Mouse (Mus musculus) embryo, embryonic 10 days (tissue): ENCODE measurements around the gene Cog4.
A peak's percentile ranks its signal among the peaks of the same experiment; 100 is the strongest.
"Not testable (repeated sequence)": the region's sequence is repeated elsewhere in the genome, so short reads cannot be mapped to it uniquely, and the experiment has no call there.

Experiments
- DNase-seq: peaks from one replicate; pipeline ENCODE4 v3.0.0-alpha.2; 2015; ENCODE audit warnings: low spot score

Gene Cog4

DNA sequence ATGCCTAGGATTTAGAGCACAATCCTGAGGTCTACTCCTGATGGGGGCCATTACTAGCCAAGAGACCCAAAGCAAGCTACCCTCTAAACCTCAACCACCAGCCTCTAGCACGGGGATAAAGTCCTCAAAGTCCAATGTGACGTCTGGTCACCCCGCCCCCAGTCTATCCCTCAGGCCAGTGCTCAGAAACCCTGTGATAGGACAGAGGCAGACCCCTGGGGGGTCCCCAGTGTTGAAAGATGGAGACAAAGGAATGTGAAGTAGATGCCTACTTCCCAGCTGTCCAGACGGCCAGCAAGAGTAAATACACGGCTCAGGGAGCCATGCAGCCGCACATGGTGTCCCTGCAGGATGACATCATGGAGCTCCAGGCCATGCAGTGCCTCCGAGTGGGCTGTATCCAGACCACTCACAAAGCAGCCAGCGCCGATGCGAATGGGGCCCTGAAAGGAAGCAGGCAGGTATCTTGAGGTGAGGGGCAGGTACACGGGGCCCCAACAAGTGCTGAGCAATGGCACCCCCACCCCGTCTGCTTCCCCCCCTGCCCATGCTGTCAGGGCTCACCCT, 43.6 kb downstream of the Cog4 start:
- DNase-seq, result no peak

DNA sequence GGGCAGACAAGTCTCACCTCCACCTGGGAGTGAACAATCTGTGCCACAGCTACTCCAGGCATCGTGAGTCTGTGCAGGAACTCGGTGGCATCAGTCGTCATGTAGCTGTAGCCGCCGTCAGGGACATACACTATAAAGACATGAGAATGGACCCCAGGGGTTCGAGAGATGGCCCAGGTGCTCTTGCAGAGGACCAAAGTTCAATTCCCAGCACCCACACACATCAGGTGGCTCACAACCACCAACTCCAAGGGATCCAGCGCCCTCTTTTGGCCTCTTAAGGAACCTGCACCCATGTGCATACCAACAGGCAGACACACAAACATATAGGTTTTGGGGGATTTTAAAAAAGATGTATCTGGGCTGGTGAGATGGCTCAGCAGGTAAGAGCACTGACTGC, 45.6 kb downstream of the Cog4 start:
- DNase-seq, result no peak

DNA sequence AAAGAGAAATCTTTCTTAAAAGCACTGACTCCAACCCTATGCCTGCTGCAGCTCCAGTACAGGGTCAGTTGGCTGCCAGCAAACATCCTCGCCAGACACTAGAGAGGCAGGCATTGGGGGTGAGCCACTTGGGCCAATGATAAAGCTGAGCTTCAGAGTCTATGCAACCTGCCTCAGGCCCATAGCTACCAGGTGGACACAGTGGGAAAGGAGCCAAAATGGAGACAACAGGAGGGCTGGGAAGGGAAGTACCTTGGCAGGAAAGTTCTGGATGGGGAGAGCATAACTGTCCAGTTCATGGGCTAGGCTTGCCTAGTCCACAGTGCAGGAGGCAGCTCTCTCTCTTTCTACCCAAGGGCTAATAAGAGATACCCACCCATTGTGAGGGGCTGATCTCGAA, 46.5 kb downstream of the Cog4 start:
- DNase-seq, result no peak

DNA sequence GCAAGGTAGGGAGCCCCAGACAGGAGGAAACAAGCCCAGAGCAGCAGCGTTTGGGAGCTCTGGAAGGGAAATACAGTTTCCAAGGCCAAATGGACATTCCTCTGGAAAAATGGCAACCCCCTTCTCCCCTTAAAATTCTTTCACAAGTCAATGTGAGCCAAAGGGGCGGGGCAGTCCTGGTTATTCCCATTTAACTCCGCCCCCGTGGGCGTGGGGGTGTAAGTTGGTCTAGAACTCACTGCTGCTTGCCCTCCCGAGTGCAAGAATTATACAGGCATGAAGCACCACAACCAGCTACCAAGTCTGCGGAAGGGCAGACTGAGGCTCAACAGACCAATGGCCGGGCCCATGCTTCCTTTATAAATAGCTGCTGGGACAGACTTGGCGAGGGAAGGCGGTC, 48.5 kb downstream of the Cog4 start:
- DNase-seq, result no peak

DNA sequence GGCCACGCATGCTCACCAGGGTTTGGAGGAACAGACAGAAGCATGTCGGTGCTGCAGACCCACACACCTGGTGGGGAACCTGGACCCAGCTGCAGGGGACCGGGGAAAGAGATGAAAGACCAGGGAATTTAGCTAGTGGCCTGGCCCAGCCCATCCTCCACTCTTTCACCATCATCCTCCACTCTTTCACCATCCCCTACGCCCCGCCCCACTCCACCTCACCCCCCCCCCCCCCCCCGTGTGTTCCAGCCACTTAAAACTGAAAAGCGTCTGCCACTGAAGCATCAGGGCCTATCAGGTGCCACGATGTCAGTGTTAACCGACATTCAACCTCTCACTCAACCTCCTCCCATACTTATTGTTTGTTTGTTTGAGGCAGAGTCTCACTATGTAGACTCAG, 48.9 kb downstream of the Cog4 start:
- DNase-seq, result no peak

DNA sequence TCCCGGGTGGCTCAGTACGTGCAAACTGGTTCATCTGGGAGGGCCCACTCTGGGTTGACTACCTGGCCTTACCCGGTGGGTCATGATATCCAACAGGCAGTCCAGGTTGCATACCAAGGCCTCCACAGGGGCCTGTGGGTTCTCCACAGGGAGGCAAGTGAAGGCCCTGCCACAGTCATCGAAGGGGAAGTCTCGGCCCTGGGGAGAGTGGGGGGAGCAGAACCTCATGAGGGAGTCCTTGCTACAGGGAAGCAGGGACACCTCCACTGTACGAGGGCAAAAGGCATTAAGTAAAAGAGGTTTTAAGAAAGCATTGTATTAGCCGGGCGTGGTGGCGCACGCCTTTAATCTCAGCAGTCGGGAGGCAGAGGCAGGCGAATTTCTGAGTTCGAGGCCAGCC, 49.4 kb downstream of the Cog4 start:
- no peak for DNase-seq

DNA sequence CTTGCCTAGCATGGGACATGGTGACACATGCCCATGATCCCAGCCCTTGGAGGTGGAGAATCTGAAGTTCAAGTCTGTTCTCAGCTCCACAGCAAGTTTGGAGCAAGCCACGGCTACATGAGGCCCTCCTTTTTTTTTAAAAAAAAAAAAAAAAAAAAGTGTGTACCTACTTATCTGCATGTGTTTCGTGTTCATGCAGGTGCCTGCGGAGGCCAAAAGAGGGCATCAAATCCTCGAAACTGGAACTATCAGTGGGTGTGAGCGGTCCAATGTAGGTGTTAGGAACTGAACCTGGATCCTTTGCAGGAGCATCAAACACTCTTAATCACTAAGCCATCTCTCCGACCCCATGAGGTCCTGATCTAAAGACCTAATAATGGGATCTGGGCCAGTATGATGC, 51.1 kb downstream of the Cog4 start:
- DNase-seq, result no peak

DNA sequence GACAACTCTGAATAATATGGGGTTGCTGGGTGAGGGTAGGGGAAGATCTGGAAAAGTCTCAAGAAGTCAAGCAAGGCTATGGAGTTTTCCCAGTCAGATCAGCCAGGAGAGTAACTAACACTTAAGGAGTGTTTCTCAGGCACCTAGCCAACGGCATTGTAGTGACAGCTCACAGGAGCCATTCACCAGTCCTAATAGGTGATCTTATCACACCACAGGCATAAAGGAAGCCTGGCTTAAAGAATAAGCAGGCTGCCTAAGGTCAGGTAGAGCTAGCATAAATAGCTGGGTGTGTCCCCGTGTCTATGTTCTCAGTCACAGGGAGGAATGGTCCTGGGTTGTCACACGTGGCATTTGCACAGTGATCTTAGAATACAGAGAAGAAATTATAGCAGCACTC, 54.7 kb downstream of the Cog4 start:
- no peak for DNase-seq

DNA sequence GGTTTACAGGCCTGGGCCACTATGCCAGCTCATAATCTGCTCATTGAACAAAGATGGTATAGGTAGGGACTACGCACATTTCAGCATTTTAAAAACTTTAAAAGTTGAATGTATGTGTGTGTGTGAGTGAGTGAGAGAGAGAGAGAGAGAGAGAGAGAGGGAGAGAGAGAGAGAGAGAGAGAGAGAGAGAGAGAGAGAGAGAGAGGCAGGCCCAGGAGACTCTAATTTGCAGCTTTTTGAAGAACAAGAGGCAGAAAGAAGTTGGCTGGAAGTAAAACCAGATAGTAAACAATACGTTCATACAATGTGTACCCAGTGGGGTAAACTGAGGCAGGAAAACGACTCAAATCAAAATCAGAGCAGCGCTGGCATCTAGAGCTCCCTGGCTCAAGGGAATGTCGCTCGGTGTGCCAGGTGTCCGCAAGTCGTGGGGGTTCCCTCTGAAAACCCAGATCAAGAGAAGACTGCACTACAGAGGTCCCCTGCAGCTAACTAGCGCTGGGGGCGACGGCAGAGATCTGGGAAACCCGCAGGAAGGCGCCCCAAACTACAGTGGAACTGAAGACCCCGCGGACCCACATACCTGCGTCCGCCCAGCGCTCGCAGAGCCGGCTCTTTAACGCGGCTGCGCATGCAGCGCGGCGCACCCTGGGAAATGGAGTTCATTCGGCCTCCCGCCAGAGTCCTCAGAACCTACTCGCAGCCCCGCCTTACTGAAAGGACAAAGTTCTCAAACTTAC, 55.6 kb downstream of the Cog4 start, which contains the start of gene Fuk:
TSS of gene Fuk (minus strand) at position 650 of the 740 bp plus-strand sequence.
- peak; percentile 90 for DNase-seq

DNA sequence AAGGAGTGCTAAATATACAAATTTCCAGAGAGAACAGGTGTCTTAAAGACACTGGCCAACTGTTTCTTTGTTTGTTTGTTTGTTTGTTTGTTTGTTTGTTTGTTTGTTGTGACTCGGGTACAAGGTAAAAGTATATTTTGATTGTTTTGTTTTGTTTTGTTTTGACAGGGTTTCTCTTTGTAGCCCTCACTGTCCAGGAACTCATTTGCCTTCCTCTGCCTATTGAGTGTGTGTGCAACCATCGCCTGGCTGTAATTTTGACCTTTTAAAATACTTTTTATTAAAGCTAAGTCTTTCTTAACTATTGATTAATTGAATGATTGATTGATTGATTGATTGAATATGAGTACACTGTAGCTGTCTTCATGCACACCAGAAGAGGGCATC, 56.2 kb downstream of the Cog4 start:
- no peak for DNase-seq

DNA sequence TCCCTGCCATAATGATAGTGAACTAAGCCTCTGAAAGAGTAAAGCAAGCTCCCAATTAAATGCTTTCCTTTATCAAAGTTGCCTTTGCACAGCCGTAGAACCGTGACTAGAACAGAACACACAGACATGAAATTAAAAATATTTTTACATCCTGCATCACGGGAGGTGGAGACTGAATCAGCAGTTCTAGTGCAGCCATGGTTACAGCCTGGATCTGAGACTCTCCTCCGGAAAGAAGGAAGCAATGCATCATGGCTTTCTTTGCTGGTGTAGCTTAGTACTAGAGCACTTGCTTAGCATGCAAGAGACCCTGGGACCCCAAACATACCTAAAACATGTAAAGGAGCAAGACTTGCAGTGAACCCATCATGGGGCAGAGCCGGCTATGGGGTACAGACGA, 59.0 kb downstream of the Cog4 start:
- DNase-seq, result no peak

DNA sequence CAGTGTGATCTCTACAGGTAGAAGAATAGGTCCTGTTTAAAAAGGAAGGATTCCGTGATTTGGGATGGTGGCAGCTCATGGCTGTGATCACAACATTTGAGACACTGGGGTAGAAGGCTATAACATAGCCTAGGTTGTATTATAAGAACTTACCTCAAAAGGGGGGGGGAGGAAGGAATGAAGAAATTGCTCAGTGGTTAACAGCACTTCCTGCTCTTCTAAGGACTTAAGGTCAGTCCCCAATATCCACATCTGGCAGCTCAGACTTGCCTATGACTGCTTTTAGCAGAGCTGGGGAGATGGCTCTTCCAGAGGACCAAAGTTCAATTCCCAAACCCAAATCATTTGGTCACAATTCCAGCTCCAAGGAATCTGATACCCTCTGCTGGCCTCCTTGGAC, 60.3 kb downstream of the Cog4 start:
- no peak for DNase-seq

DNA sequence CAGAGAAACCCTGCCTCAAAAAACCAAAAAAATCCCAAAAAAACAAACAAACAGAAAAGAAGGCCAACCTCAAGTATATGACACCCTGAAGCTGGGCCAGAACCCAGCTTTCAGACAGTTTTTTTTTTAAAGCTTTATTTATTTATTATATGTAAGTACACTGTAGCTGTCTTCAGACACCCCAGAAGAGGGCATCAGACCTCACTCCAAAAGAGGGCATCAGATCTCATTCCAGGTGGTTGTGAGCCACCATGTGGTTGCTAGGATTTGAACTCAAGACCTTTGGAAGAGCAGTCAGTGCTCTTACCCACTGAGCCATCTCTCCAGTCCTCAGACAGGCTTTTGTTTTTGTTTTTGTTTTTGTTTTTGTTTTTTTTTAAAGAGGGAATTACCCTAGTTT, 63.5 kb downstream of the Cog4 start:
- not testable (repeated sequence) for DNase-seq

DNA sequence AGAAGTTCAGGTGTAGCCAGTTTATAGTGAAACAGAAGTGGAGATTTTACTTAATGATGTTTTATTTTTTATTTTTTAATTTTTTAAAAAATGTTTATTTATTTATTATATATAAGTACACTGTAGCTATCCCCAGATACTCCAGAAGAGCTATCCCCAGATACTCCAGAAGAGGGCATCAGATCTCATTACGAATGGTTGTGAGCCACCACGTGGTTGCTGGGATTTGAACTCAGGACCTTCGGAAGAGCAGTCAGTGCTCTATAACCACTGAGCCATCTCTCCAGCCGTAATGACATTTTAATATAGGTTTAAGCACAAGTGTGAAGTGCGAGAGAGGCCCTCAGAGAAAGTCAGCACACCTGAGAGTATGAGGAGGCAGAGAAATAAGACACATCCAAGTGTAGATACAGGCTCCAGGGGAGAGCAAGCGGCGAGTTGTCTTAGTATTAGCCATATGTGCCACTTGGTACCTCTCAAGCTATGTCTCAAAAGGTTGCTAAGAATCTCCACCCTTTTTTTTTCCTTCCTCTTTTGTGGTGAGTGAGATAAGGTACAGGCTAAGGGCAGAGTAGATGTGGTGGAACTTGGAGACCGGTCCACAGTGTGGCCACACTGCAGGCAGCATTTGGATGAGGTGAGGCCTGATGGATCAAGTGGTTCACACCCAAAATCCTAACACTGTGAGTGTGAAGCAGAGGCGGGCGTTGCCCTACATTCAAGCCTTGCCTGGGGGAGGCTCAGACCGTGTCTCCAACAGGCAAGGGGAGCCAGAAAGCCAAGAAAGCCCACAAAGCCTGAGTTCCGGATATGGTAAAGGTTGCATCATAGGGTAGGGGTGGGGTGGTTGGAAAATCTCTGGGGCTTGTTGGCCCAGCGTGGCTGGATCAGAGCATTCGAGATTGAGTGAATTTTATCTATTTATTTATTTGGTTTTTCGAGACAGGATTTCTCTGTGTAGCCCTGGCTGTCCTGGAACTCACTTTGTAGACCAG, 65.5 kb downstream of the Cog4 start:
- no peak for DNase-seq

DNA sequence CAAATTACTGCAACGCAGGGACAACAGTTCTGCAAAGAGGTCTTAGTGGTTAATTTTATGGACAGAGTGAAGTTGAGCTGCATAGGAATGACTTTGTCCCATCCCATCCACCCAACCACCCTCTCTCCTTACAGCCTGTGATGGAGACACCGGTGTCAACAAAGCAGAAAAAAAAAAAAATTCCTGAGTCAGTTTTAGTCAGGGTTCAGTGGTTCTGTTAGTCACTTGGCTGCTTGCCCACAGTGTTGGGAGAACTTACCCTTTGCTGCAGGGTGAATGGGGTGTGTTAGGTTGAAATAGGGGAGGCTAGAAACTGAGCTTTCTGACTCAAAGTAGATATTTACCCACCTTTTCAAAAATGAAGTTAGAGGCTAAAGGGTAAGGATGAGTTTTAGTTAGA, 71.0 kb downstream of the Cog4 start:
- no peak for DNase-seq

DNA sequence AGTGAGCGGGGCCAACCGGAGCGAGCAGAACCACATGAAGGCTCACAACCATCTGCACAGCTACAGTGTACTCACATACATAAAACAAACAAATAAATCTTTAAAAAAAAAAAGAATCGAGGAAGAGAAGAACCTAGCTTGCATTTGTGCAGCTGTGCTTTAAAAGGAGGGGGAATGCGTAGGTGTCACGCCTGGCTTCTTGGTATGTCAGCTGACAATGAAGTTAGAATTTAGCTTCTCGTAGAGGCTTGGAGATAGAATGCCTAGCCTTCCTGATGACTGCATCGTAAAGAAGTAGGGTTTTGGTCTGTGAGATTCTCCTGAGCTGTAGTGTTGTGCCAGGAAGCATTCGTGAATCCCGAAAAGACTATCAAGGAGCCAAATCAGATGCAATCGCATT, 71.6 kb downstream of the Cog4 start:
- DNase-seq, result no peak

DNA sequence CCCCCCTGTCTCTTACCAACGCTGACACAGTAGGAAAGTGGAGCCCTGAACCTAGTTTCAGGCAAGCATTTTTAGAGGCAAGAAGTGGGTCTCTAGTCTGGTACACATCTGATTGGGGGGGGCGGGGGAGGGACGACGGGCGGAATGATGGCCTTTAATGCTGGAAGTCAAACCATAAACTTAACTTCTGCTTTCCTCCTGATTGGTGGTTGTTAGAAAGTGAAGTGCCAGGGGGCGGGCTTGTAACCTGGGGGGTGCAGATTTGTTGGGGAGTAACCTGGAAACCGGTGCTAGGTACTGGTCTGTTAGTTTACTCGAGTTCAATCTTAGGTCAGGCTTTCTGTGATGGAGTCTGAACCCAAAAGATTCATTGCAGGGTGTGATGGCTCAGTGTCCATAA, 72.1 kb downstream of the Cog4 start:
- DNase-seq, result no peak

DNA sequence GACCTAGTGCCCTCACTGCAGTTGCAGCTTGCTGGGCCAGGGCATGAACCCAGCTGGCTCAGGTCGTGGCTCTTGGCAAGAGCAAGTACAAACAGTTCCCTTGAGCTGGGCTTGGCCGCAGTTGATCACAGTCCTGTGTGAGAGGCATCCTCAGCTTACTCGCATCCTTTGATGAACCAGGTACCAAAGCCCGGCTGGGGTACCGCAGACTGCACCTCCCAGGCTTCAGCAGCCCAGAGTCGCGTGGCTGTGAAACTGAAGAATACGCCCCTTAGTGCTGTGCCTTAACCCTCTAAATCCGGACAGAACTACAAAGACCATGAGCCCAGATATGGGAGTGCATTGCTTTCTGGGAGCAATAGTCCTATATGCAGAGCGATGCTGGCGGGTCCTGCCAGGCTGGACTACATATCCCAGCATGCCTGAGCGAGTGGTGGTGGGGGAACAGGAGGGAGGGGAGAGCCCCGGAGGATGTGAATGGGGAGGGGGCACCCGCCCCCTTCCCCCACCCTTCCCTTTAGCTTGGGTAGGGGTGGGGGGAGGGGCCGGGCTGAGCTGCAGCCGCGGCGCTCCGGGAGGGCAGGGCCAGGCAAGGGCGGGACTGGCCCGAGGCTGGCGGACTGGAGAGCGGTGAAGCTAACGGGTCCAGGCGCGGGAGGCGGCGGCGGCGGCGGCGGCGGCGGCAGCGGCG, 73.1 kb downstream of the Cog4 start, which contains the start of gene St3gal2:
TSS of gene St3gal2 (plus strand) at position 582 of the 691 bp plus-strand sequence.
- DNase-seq, result peak; percentile 97

DNA sequence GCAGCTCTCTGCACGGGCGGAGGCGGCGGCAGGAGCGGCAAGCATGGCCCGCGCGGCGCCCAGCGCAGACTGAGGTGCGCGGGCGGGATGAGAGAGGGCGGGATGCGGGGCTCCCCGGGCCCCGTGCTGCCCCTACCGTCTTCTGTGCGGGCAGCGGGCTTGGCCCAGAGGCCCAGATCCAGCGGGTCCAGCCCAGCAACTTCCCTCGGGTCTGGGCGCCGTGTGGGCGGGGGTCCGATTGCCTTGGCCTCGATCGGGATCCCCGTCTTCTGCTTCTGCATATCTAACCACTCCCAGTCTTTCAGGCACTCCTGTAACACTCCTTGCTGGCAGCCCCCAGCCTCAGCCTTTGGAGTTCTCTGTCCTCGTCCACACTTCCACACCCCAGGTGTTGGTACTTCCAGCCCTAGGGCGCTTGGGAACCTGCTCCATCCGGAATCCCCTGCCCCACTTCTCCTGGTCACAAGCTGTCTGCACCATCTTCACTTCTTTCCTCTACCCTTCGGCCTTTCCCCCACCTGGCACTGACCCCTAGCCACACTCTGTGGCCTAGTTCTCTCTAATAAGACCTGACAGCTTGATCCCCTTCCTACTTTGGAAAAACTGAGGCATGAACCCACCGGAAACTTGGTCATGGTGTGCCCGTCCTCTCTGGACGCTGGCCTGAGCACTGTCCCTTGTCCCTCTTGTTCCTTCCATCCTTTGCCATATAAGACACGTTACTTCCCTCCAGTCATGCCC, 73.8 kb downstream of the Cog4 start:
- DNase-seq, result peak; percentile 46

DNA sequence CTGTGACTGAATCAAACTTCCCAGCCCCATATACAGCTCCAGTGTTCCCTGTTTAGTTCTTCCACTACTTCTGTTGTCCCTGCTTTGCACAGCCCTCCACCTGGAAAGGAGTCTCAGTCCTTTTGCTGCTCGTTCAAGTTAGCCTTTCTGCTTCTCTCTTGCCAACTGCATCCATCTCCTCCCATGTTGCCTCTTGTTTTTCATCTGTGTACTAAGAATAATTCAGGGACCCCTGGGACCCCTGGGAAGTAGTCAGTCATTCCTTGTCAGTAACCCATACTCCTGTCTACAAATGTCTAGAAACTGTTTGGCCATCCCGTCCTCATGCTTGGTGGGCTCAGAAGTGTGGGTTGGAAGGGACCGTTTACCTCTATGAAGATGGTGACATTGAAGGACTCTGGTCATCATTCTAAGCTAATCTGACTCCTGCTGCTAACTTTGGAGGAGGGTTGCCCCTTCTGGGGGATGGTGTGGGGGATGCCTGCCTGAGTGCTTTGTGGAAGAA, 74.4 kb downstream of the Cog4 start:
- no peak for DNase-seq
